Mouse (Mus musculus) adrenal gland, postnatal 36 days (tissue): ENCODE measurements at regions not wholly inside any gene's neighbourhood (a gene's known extent, or its start where the extent isn't known, plus 50 kb on each side); places are given as distances from the start of the nearest gene placed in this dataset.

ENCODE experiments used
- DNase-seq, 2 experiments: peaks; one replicate each; pipeline ENCODE4 v3.0.0; 2021; ENCODE audit warnings: mixed read lengths in 1 of 2

- no peak for DNase-seq
These were observed 223.8 kb upstream of the Zfp637 start for GRCm38 (mm10) chr6:117617168-117617567.

- DNase-seq, result no peak
These were observed 223.0 kb upstream of the Zfp637 start for GRCm38 (mm10) chr6:117617951-117618350.

GRCm38 (mm10) chr6:117619606-117620005 is 221.4 kb upstream of the Zfp637 start:
- DNase-seq, result no peak

- DNase-seq, result no peak
These were observed 218.5 kb upstream of the Zfp637 start for GRCm38 (mm10) chr6:117622446-117622845.

GRCm38 (mm10) chr6:117622946-117623345 is 218.0 kb upstream of the Zfp637 start:
- no peak for DNase-seq

- DNase-seq, result no peak
These were observed 215.3 kb upstream of the Zfp637 start for GRCm38 (mm10) chr6:117625716-117626115.

GRCm38 (mm10) chr6:117627461-117627860 is 213.5 kb upstream of the Zfp637 start:
- DNase-seq, result no peak

GRCm38 (mm10) chr6:117646628-117647027 is 194.4 kb upstream of the Zfp637 start:
- peak in 1 of 2 experiments; percentile 11 for DNase-seq

- no peak for DNase-seq
These were observed 190.4 kb upstream of the Zfp637 start for GRCm38 (mm10) chr6:117650541-117650940.

GRCm38 (mm10) chr6:117651551-117651950 is 189.4 kb upstream of the Zfp637 start:
- DNase-seq, result no peak

- DNase-seq, result no peak
These were observed 189.0 kb upstream of the Zfp637 start for GRCm38 (mm10) chr6:117652012-117652411.

- peak; percentile 66 to 70 for DNase-seq
These were observed 188.1 kb upstream of the Zfp637 start for GRCm38 (mm10) chr6:117652917-117653316.

GRCm38 (mm10) chr6:117653886-117654425 is 187.0 kb upstream of the Zfp637 start:
- DNase-seq, result no peak

- DNase-seq, result no peak
These were observed 185.0 kb upstream of the Zfp637 start for GRCm38 (mm10) chr6:117655986-117656385.

GRCm38 (mm10) chr6:117660576-117660975 is 180.4 kb upstream of the Zfp637 start:
- DNase-seq, result peak; percentile 46 to 60

GRCm38 (mm10) chr6:117662635-117663034 is 178.3 kb upstream of the Zfp637 start:
- no peak for DNase-seq

GRCm38 (mm10) chr6:117670337-117670736 is 170.6 kb upstream of the Zfp637 start:
- DNase-seq, result no peak

- DNase-seq, result no peak
These were observed 170.0 kb upstream of the Zfp637 start for GRCm38 (mm10) chr6:117670792-117671525.

- peak; percentile 34 to 37 for DNase-seq
These were observed 165.8 kb upstream of the Zfp637 start for GRCm38 (mm10) chr6:117675059-117675800.

- DNase-seq, result peak in 1 of 2 experiments; percentile 29
These were observed 164.7 kb upstream of the Zfp637 start for GRCm38 (mm10) chr6:117676064-117676821.

- no peak for DNase-seq
These were observed 163.9 kb upstream of the Zfp637 start for GRCm38 (mm10) chr6:117677062-117677461.

- no peak for DNase-seq
These were observed 163.2 kb upstream of the Zfp637 start for GRCm38 (mm10) chr6:117677821-117678220.
